Mouse (Mus musculus): ENCODE measurements at regions not wholly inside any gene's neighbourhood (a gene's known extent, or its start where the extent isn't known, plus 50 kb on each side); places are given as distances from the start of the nearest gene placed in this dataset.

DNA sequence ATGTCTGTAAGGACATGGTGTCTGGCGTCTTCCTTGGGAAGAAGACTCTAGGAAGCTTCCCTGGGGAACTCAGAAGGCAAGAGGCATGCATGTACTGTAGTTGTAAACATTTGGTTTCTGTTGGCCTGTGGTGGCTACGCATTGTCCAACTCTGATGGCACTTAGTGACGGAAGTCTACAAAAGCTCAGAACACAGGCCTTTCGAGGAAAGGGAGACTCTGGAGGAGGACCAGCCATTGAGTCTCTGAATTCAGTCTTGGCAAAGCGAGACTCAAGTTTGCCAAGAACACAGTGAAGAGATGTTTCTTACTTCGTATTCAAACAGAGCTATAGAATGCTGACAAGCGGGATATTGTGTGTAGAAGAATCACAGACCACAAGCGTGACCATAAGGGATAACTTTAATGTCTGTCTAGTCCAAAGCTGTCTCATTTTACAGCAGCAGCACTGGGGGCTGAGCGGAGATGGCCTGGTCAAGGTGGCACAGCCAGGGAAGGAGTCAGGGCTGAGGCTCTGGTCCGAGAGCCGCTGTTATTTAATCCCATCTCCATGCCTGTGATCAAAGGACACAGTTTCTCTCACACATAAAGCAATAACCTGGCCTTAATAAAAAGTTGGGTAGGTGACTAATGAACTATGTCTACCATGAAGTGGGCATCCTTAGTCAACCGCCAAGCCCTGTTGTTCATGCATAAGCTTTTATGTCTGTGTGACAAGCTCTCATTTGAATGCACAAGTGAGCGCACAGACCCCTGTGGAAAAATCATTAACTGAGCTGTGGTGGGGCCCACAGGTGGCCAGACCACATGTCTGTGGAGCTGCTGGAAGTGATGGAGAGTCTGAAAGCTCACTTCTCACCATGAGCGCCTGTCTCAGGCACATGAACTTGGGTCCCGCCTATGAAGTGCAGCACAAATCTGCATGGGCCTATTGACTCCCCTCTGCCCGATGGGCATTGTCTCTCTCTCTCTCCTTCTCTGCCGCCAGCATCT lies 239.4 kb upstream of the Sall1 start:
- H3K36me3 ChIP-seq (ENCODE audit: control insufficient read depth) = no peaks in the 10 kb centered on the region
- TF ChIP-seq GATA1 (IDR thresholded peaks at IDR 0.05; ENCODE audit: low read length) (no peak), TAL1 (IDR thresholded peaks at IDR 0.05; ENCODE audit: low read length) (no peak)
- H3K4me1 ChIP-seq (ENCODE audit: control insufficient read depth) = no peaks in the 10 kb centered on the region
- no peaks in the 10 kb centered on the region for H3K27me3 ChIP-seq (ENCODE audit: control insufficient read depth)
- no peak overlapping the region for H3K4me3 ChIP-seq (replicated peaks)
- peaks cover 7% of the 10 kb centered on the region; the same call in 1 of the 2 replicates for H3K9me3 ChIP-seq (ENCODE audit: control insufficient read depth, low read length)

DNA sequence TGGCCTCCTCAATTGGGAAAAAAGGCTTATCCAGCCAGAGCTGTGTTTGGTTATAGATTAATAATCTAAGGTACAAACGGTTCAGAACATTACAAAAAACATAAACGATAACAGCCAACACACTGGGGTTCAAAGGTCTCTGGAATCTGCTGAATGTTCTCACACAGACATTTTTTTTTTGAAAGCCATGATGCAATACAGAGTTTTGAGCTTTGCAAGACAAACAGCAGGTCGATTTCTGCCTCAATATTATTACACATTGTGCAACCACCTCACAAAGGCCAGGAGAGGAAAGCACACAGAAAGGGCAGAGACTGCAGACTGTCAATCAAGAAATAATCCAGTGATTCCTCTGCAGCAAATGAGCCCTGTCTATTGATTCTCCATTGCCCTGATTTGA lies 235.9 kb upstream of the Sall1 start:
- no peaks in the 10 kb centered on the region for H3K4me1 ChIP-seq (ENCODE audit: control insufficient read depth)
- no peaks in the 10 kb centered on the region for H3K36me3 ChIP-seq (ENCODE audit: control insufficient read depth)
- H3K27me3 ChIP-seq (ENCODE audit: control insufficient read depth) = no peaks in the 10 kb centered on the region
- peaks cover 7% of the 10 kb centered on the region; the same call in 1 of the 2 replicates for H3K9me3 ChIP-seq (ENCODE audit: control insufficient read depth, low read length)
- TF ChIP-seq TAL1 (IDR thresholded peaks at IDR 0.05; ENCODE audit: low read length) = no peak
- TF ChIP-seq GATA1 (IDR thresholded peaks at IDR 0.05; ENCODE audit: low read length) = no peak
- no peak overlapping the region for H3K4me3 ChIP-seq (replicated peaks)

DNA sequence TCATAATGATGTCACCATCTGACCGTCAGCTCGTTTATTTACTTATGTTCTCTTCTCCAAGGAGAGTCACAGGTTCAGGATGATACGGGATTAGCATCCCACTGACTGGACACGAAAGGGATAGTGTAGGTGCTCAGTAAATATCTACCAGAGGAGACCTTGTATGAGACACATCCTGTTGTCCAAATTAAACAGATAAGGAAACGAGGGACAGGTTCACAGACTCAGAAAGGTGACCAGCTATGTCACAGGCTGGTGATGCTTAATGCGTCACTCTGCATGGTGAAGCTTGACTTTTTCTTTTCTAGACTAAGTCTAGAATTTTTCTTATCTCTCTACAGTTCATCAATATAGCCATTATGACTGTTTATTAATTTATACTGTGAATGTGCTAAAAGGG lies 235.2 kb upstream of the Sall1 start:
- Histone ChIP-seq H3K27me3 (ENCODE audit: control insufficient read depth) (no peaks in the 10 kb centered on the region), H3K4me3 (replicated peaks) (no peak overlapping the region), H3K4me1 (ENCODE audit: control insufficient read depth) (no peaks in the 10 kb centered on the region), H3K36me3 (ENCODE audit: control insufficient read depth) (no peaks in the 10 kb centered on the region), H3K9me3 (ENCODE audit: control insufficient read depth, low read length) (peaks cover 7% of the 10 kb centered on the region; the same call in 1 of the 2 replicates)
- no peak for TF ChIP-seq TAL1 (IDR thresholded peaks at IDR 0.05; ENCODE audit: low read length)
- no peak for TF ChIP-seq GATA1 (IDR thresholded peaks at IDR 0.05; ENCODE audit: low read length)

DNA sequence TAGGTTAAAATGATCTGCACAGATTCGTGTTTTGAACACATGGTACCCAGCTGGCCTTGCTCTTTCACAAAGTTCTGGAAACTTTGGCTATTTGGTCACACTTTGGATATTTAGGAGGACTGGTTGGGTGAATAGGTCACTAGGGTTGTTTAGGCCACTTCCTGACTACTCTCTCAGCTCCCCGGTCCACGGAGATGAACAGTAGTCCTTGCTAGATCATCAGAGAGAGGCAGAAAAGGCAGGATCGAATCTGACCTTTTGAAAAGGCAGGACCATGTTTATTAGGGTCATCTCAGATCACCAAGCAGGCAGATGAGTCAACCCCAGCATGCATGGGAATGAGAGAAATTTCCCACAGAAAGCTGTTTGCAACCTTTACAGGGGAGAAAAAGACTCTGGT lies 229.3 kb upstream of the Sall1 start:
- Histone ChIP-seq H3K9me3 (ENCODE audit: control insufficient read depth, low read length) (no peaks in the 10 kb centered on the region), H3K4me1 (ENCODE audit: control insufficient read depth) (no peaks in the 10 kb centered on the region), H3K4me3 (replicated peaks) (no peak overlapping the region), H3K36me3 (ENCODE audit: control insufficient read depth) (no peaks in the 10 kb centered on the region), H3K27me3 (ENCODE audit: control insufficient read depth) (peaks cover 25% of the 10 kb centered on the region)
- TF ChIP-seq GATA1 (IDR thresholded peaks at IDR 0.05; ENCODE audit: low read length) = no peak
- no peak for TF ChIP-seq TAL1 (IDR thresholded peaks at IDR 0.05; ENCODE audit: low read length)

DNA sequence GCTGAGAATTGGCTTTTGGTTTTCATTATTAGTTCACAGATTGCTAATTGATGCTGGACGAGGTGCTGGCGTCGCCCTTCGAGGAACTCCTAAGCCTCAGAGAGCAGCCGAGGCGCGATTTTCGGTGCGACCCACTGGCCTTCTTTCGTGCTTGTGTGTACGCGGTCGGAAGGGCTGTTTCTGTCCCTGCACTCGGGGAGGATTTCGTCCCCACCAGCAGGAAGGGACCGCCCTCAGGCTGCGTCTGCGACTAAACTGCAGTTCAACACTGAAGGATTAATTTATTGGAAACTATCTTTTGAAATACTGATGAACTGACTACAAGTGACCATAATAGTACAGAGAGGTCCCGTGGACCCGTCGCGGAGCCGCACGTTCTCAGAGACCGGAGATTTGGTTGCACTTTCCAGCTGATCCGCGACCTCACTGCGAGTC lies 228.4 kb upstream of the Sall1 start:
- H3K36me3 ChIP-seq (ENCODE audit: control insufficient read depth) = no peaks in the 10 kb centered on the region
- TF ChIP-seq GATA1 (IDR thresholded peaks at IDR 0.05; ENCODE audit: low read length) = no peak
- TF ChIP-seq TAL1 (IDR thresholded peaks at IDR 0.05; ENCODE audit: low read length) = no peak
- peaks cover 25% of the 10 kb centered on the region for H3K27me3 ChIP-seq (ENCODE audit: control insufficient read depth)
- no peaks in the 10 kb centered on the region for H3K9me3 ChIP-seq (ENCODE audit: control insufficient read depth, low read length)
- no peak overlapping the region for H3K4me3 ChIP-seq (replicated peaks)
- no peaks in the 10 kb centered on the region for H3K4me1 ChIP-seq (ENCODE audit: control insufficient read depth)

DNA sequence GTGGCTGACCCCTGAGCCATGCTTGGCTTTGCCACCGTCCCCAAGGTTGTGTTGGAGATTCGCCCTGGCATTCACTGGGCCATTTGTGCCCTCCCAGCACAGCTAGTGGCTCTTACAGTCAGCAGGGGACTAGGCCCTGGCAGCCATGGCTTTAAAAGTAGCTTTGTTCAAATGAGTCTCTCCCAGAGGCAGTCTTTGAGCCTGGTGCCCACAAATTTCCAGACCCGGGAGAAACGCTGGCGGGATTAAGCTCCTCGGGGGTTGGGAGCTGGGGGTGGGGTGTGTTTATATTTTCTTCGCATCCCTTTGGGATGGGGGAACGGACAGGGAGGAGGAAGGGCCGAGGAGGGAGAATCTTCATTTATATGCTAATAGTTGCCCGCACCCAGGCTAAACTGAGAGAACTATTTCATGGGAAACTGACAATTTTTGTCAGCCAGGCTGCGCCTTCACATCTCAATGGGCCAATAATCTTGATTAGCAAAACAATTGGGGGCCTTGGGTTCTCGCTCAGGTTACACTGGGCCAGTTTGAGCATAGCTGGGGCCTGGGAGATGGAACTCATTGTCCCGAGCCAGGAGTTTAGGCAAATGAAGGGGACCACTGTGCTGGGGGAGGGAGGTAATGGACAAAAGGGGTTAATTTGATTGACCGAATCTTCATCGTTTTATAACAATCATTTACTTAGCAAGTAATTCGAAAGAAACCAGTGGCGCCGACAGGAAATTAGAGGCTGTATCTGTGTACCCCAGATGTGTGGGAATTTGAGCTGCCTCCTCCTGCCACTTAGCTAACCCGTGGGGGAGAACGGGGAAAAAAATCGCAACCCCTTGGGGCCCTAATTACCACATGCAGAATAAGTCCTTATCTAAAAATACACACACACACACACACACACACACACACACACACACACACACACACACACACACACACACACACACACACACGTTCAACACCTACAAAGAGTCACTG lies 227.7 kb upstream of the Sall1 start:
- Histone ChIP-seq H3K4me3 (replicated peaks) (no peak overlapping the region), H3K36me3 (ENCODE audit: control insufficient read depth) (no peaks in the 10 kb centered on the region), H3K4me1 (ENCODE audit: control insufficient read depth) (no peaks in the 10 kb centered on the region), H3K9me3 (ENCODE audit: control insufficient read depth, low read length) (no peaks in the 10 kb centered on the region), H3K27me3 (ENCODE audit: control insufficient read depth) (peaks cover 25% of the 10 kb centered on the region)
- TF ChIP-seq TAL1 (IDR thresholded peaks at IDR 0.05; ENCODE audit: low read length) (no peak), GATA1 (IDR thresholded peaks at IDR 0.05; ENCODE audit: low read length) (no peak)

DNA sequence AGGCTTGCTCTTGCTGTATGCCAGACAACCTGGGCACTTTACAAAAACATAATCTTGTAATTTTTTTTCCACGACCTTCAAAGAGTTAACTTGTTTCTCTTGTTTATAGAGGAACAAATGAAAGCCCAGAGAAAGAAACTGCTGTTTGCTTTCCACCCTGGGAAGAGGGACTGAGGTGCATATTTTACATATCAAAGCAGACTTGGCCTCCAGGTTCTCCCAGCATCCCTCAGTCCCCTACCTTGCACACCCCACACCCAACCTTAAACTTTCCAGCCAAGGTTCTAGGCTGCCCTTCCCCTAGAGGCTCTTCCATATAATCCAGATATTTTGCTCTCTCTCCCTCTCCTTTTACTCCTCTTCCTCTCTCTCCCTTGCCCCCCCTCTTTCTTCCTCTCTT lies 226.0 kb upstream of the Sall1 start:
- no peaks in the 10 kb centered on the region for H3K4me1 ChIP-seq (ENCODE audit: control insufficient read depth)
- H3K4me3 ChIP-seq (replicated peaks) = no peak overlapping the region
- TF ChIP-seq TAL1 (IDR thresholded peaks at IDR 0.05; ENCODE audit: low read length) = no peak
- TF ChIP-seq GATA1 (IDR thresholded peaks at IDR 0.05; ENCODE audit: low read length) = no peak
- no peaks in the 10 kb centered on the region for H3K9me3 ChIP-seq (ENCODE audit: control insufficient read depth, low read length)
- H3K27me3 ChIP-seq (ENCODE audit: control insufficient read depth) = peaks cover 25% of the 10 kb centered on the region
- no peaks in the 10 kb centered on the region for H3K36me3 ChIP-seq (ENCODE audit: control insufficient read depth)

DNA sequence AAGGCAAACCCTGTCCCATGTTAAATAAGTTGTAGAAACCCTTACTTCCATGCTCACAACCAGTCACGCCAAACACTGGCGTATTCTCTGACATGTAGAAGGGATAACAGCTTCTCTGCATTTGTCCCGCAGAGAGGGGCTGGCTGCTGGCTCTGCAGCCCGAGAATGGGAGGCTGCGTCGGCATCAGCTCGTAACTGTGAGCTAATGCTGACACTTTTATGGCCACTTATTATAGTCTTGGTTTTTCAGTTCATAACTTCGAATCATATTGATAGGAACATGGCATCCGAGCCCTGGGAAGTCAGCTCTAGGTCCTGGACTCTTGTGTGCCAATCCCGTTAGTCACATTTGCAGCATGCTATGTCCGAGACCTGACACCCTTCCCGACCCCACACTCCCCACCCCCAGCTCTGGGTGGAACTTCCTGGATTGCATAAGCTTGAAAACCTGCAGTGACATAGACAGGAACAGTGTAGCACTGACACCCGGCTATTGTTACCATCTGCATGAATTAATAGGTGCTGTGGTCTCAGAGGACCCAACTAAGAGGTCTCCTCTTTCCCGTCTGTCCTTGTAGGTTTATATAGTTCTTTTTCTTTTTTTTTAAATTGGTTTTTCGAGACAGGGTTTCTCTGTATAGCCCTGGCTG lies 217.3 kb upstream of the Sall1 start:
- Histone ChIP-seq H3K36me3 (ENCODE audit: control insufficient read depth) (no peaks in the 10 kb centered on the region), H3K4me3 (replicated peaks) (no peak overlapping the region)
- no peak for TF ChIP-seq TAL1 (IDR thresholded peaks at IDR 0.05; ENCODE audit: low read length)
- no peak for TF ChIP-seq GATA1 (IDR thresholded peaks at IDR 0.05; ENCODE audit: low read length)

More for the DNA sequence above, 217.3 kb upstream of the Sall1 start:
- no peaks in the 10 kb centered on the region for H3K27me3 ChIP-seq (ENCODE audit: control insufficient read depth)
- no peaks in the 10 kb centered on the region; the same call in 1 of the 2 replicates for H3K9me3 ChIP-seq (ENCODE audit: control insufficient read depth, low read length)
- H3K4me1 ChIP-seq (ENCODE audit: control insufficient read depth) = no peaks in the 10 kb centered on the region

Data from erythroblast, embryonic 14.5 days (primary cell).